Mouse (Mus musculus) liver, embryonic 14.5 days (tissue): Measurements from ENCODE around the gene Adh6b.

Experiments used
- CTCF ChIP-seq: IDR thresholded peaks from 2 replicates; pipeline ENCODE4 v1.5.1; 2016; ENCODE audit warnings: antibody characterized with exemption, low read depth, control low read depth
- EP300 ChIP-seq: IDR thresholded peaks from 2 replicates; pipeline ENCODE4 v1.6.1; 2016; ENCODE audit warnings: antibody characterized with exemption, low read depth

- TF ChIP-seq EP300 (no peak), CTCF (no peak)
These were observed 7.7 kb upstream of the Adh6b start for GRCm38 (mm10) chr3:138333910-138334309.
